Comparison of ENCODE assay signal across 10 mouse cellular contexts in genomic region chr14:45456502-45456846, GRCm38 (mm10). TPM values are rescaled to one million over a fixed set of nuclear protein-coding genes. Genes with fewer than 3 reads are reported as not detected.
DNase-seq lines count a peak whose midpoint lies in the region; ATAC-seq lines count a peak whose summit lies in the region.
"Had no signal": no experiment of that assay in that cellular context is flagged by ENCODE, and none has a peak within 500 bp of the region (broad histone marks: within the 10 kb centered on the region; RNA-seq: fewer than 3 reads in every experiment).

No protein-coding gene starts in this region.

- intact Hi-C loops in heart, postnatal 25 days (cut with DNase I), result loop anchor here (2.0 kb wide), 1 partner anchor 74 kb away; the partner anchor contains the start of gene Fermt2

- H3K27ac ChIP-seq in kidney, embryonic 16.5 days (ENCODE audit: low read length), result peak overlapping the region; percentile 66
- H3K27ac ChIP-seq: left cerebral cortex, adult 2 months; neural tube, embryonic 12.5 days had no signal

- WGBS in kidney, embryonic 16.5 days, result 0% methylated on average over 1 of the region's 1 CpGs

- peaks cover 34% of the 10 kb centered on the region for H3K36me3 ChIP-seq in kidney, embryonic 16.5 days (ENCODE audit: insufficient read depth, low read length)

- no peaks in the 10 kb centered on the region for H3K9me3 ChIP-seq in kidney, embryonic 16.5 days (ENCODE audit: low read length)
- H3K9me3 ChIP-seq: neural tube, embryonic 12.5 days had no signal

- H3K4me1 ChIP-seq in kidney, embryonic 16.5 days (ENCODE audit: insufficient read depth, low read length), result peaks cover 52% of the 10 kb centered on the region

- no peak overlapping the region for H3K4me2 ChIP-seq in kidney, embryonic 16.5 days (replicated peaks; ENCODE audit: low read depth, low read length)
- H3K4me2 ChIP-seq: neural tube, embryonic 12.5 days had no signal

- no peak overlapping the region for H3K9ac ChIP-seq in kidney, embryonic 16.5 days (replicated peaks; ENCODE audit: low read length)
- H3K9ac ChIP-seq: neural tube, embryonic 12.5 days had no signal

- peak; percentile 69 to 82 for DNase-seq in heart, adult 18-20 months
- no peak for DNase-seq in heart, postnatal 25 days (ENCODE audit: low spot score)
- peak; percentile 72 for DNase-seq in heart, adult 8-10 months (ENCODE audit: low spot score)
- peak; percentile 74 for DNase-seq in retina, embryonic 14.5 days (ENCODE audit: low spot score)
- no peak for DNase-seq in cerebellum, postnatal 4 days (ENCODE audit: low spot score in 2 of 2)
- DNase-seq in thymus, postnatal 10 days (ENCODE audit: low spot score in 2 of 2), result no peak
- no peak for DNase-seq in frontal cortex, postnatal 10 days (ENCODE audit: low spot score in 2 of 2)

- no peak for ATAC-seq in kidney, embryonic 16.5 days (ENCODE audit: low FRiP score, low TSS enrichment)

- no peak overlapping the region for H3K4me3 ChIP-seq in kidney, embryonic 16.5 days (ENCODE audit: low read length)
- H3K4me3 ChIP-seq: left cerebral cortex, adult 2 months; neural tube, embryonic 12.5 days had no signal

- H3K27me3 ChIP-seq in kidney, embryonic 16.5 days (ENCODE audit: insufficient read depth, low read length), result no peaks in the 10 kb centered on the region
- H3K27me3 ChIP-seq: neural tube, embryonic 12.5 days had no signal

RNA-seq across cellular contexts. Expression of gene Gnpnat1, which starts 51.8 kb away (rescaled TPM):
- 10 to 100 TPM; 13.4 to 15.2 TPM for total RNA-seq in heart, adult 18-20 months (2021)
- 10 to 100 TPM in 1 of 2 experiments, 1 to 10 TPM in 1; 9.3 to 11.5 TPM for total RNA-seq in heart, postnatal 25 days (2021)
- 10 to 100 TPM; 11.5 to 13.3 (median 12.3) TPM for total RNA-seq in heart, adult 8-10 months (2022)
- polyA plus RNA-seq in kidney, embryonic 16.5 days (2015; fragmentation: Nextera tagmentation; extraction: Ambion mirVana), result 58.1 and 63.0 TPM in 2 replicates

Comparison
In these comparisons a context has a peak if more than half of its experiments do, and no peak if none do; other contexts are left out.
1. DNase-seq: peak in heart, adult 18-20 months (2 of 2), heart, adult 8-10 months (single experiment) and retina, embryonic 14.5 days (single experiment); none in heart, postnatal 25 days (single experiment), cerebellum, postnatal 4 days (0 of 2), thymus, postnatal 10 days (0 of 2) and frontal cortex, postnatal 10 days (0 of 2).